Mouse (Mus musculus) neural tube, embryonic 14.5 days (tissue): ENCODE measurements at regions not wholly inside any gene's neighbourhood (a gene's known extent, or its start where the extent isn't known, plus 50 kb on each side); places are given as distances from the start of the nearest gene placed in this dataset.
A peak's percentile ranks its signal among the peaks of the same experiment; 100 is the strongest.
"Not testable (repeated sequence)": the region's sequence is repeated elsewhere in the genome, so short reads cannot be mapped to it uniquely, and the experiment has no call there.

Experiments
- ATAC-seq: fragments of 200-750 bp; cut with Nextera tagmentation; 2 replicates; pipeline ENCODE4 v1.8.0; 2017; ENCODE audit warnings: low read depth, mild to moderate bottlenecking, moderate TSS enrichment, moderate library complexity
- H3K27ac ChIP-seq: fragments of 300-500 bp; sonication (generic); 2 replicates; pipeline ENCODE4 v1.5.1; 2014; ENCODE audit warnings: low read depth, mild to moderate bottlenecking, control low read depth, low read length, moderate library complexity, mixed read lengths
- H3K27me3 ChIP-seq: fragments of 300-500 bp; sonication (generic); 2 replicates; pipeline ENCODE4 v1.6.1; 2014; ENCODE audit warnings: low read length; ENCODE audit not compliant: control insufficient read depth, insufficient read depth
- H3K36me3 ChIP-seq: fragments of 300-500 bp; sonication (generic); 2 replicates; pipeline ENCODE4 v1.6.1; 2014; ENCODE audit warnings: low read length, mixed read lengths; ENCODE audit not compliant: control insufficient read depth, insufficient read depth
- H3K4me1 ChIP-seq: fragments of 300-500 bp; sonication (generic); 2 replicates; pipeline ENCODE4 v1.6.1; 2014; ENCODE audit warnings: low read length; ENCODE audit not compliant: control insufficient read depth, insufficient read depth
- H3K4me2 ChIP-seq: fragments of 300-500 bp; sonication (generic); 2 replicates; pipeline ENCODE4 v1.6.1; 2014; ENCODE audit warnings: mild to moderate bottlenecking, low read depth, low read length, control low read depth
- H3K4me3 ChIP-seq: fragments of 300-500 bp; sonication (generic); 2 replicates; pipeline ENCODE4 v1.5.1; 2014; ENCODE audit warnings: low read depth, low read length, control low read depth, mixed read lengths
- H3K9ac ChIP-seq: fragments of 300-500 bp; sonication (generic); replicated peaks from 2 replicates; pipeline ENCODE4 v1.6.1; 2014; ENCODE audit warnings: low read depth, mild to moderate bottlenecking, control low read depth, low read length, mixed read lengths
- H3K9me3 ChIP-seq: fragments of 300-500 bp; sonication (generic); 2 replicates; pipeline ENCODE4 v1.6.1; 2016; ENCODE audit warnings: low read length; ENCODE audit not compliant: control insufficient read depth
- WGBS: fragments of 180-500 bp; shearing (Covaris S2); extraction: QIAGEN DNeasy Blood & Tissue Kit; methylation state at CpG from one replicate; pipeline ENCODE4 v1.1.7; 2014; 5-methylcytosine and 5-hydroxymethylcytosine counted together

DNA sequence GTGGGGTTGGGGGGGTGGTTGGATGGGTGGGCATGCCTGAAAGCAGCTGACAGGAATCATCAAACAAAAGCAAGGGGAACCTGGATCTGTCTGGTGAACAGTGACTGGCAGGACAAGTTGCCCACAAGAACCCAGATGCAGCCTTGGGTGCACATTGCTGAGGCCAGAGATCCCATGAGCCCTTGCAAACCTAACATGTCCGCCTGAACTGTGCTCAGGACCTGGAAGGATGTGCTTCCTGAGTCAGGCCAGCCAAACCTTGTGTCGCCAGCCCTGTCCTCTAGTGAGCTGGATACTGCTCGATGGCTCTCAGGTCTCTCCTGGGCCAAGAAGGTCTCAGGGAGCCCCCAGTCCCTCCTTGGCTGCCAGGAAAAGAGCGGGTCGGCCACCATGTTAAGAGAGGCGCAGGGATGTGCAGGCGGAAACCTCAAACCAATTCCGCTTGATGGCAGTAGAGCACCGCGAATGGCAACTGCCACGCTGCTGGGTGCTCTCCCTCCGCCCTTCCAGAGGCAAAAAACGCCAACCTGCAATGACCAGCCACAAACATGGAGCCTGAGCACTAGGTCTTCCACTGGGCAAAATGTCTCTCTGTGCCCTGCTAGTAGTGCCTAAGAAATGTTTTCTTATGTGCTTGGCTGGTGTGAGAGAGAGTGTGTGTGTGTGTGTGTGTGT lies 140.2 kb downstream of the Pls3 start:
- not testable (repeated sequence) for ATAC-seq, H3K4me1 ChIP-seq, H3K27ac ChIP-seq, H3K27me3 ChIP-seq, H3K9ac ChIP-seq, H3K36me3 ChIP-seq, H3K9me3 ChIP-seq, H3K4me2 ChIP-seq, H3K4me3 ChIP-seq
- 86% methylated on average over 11 of the region's 13 CpGs for WGBS

DNA sequence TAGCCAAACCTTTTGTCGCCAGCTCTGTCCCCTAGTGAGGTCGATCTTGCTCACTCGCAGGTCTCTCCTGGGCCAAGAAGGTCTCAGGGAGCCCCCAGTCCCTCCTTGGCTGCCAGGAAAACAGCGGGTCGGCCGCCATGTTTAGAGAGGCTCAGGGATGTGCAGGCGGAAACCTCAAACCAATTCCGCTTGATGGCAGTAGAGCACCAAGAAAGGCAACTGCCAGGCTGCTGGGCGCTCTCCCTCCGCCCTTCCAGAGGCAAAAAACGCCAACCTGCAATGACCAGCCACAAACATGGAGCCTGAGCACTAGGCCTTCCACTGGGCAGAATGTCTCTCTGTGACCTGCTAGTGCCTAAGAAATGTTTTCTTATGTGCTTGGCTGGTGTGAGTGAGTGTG lies 141.3 kb downstream of the Pls3 start:
- H3K4me1 ChIP-seq, H3K27ac ChIP-seq, ATAC-seq, H3K9me3 ChIP-seq, H3K27me3 ChIP-seq, H3K4me2 ChIP-seq, H3K9ac ChIP-seq, H3K4me3 ChIP-seq, H3K36me3 ChIP-seq: not testable (repeated sequence)
- WGBS: 70% methylated on average over 11 of the region's 11 CpGs

DNA sequence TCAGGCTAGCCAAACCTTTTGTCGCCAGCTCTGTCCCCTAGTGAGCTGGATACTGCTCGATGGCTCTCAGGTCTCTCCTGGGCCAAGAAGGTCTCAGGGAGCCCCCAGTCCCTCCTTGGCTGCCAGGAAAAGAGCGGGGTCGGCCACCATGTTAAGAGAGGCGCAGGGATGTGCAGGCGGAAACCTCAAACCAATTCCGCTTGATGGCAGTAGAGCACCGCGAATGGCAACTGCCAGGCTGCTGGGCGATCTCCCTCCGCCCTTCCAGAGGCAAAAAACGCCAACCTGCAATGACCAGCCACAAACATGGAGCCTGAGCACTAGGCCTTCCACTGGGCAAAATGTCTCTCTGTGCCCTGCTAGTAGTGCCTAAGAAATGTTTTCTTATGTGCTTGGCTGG lies 145.2 kb downstream of the Pls3 start:
- not testable (repeated sequence) for H3K36me3 ChIP-seq, H3K9ac ChIP-seq, H3K27ac ChIP-seq, ATAC-seq, H3K9me3 ChIP-seq, H3K27me3 ChIP-seq, H3K4me1 ChIP-seq, H3K4me3 ChIP-seq, H3K4me2 ChIP-seq
- 73% methylated on average over 8 of the region's 12 CpGs for WGBS

DNA sequence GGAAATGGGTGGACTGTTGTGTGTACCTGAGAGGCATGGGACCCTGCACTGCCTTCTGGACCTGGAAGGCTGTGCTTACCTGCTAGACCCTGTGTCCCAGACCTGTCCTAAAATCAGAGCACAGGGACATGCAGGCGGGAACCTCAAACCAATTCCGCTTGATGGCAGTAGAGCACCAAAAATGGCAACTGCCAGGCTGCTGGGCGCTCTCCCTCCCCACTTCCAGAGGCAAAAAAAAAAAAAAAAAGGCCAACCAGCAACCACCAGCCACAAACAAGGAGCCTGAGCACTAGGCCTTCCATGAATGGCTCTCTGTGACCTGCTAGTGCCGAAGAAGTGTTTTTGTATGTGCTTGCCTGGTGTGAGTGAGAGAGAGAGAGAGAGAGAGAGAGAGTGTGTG lies 146.5 kb downstream of the Pls3 start:
- no peak overlapping the region for H3K4me3 ChIP-seq
- H3K9ac ChIP-seq: no peak overlapping the region
- WGBS: 89% methylated on average over 4 of the region's 4 CpGs
- no peaks in the 10 kb centered on the region for H3K4me1 ChIP-seq
- ATAC-seq: no peak; the same call in 1 of the 2 replicates
- no peak overlapping the region for H3K27ac ChIP-seq
- no peaks in the 10 kb centered on the region for H3K27me3 ChIP-seq
- H3K9me3 ChIP-seq: no peaks in the 10 kb centered on the region
- H3K4me2 ChIP-seq: no peak overlapping the region
- H3K36me3 ChIP-seq: no peaks in the 10 kb centered on the region

DNA sequence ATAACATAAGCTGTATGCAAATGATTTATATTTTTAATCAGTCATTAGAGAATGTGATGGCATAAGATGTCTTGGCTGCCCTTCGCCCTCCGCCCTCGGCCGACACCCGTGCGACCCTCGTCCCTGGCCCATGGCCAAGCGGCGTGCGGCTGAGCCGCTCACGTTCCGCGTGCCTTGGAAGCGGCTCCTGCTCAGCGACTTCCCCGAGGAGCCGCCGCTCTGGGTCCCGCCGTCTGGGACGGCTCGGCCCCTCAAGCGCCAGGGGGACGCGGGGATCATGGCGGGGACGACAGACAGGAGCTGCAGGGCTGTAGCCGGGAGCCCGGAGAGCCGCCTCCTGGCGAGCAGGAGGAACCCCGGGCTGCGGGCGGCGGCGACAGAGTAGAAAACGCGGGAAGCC lies 145.5 kb upstream of the Rab39b start:
- H3K4me3 ChIP-seq, H3K9me3 ChIP-seq, H3K36me3 ChIP-seq, H3K4me2 ChIP-seq, ATAC-seq, H3K27me3 ChIP-seq, H3K9ac ChIP-seq, H3K4me1 ChIP-seq, H3K27ac ChIP-seq: not testable (repeated sequence)
- WGBS: 70% methylated on average over 25 of the region's 39 CpGs

DNA sequence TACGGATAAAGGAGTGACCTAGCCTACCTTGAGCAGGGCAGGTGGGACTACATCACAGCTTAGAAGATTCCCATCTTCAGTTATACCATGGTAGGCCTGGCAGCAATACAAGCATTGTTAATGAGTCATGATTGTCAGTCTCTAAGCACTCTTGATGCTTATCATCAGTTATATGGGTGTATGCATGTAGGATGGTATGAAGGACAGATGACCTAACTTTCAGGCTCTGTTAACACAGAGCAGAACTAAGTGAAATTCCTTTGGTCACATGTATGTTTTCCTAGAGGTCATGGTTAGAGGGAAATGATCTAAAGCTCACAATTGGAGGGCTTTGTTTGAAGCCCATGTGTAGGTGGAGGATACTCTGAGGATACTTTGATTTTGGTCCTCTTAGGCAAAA lies 121.9 kb upstream of the Rab39b start:
- Histone ChIP-seq H3K9ac (no peak overlapping the region), H3K9me3 (no peaks in the 10 kb centered on the region), H3K4me3 (no peak overlapping the region), H3K36me3 (no peaks in the 10 kb centered on the region), H3K27me3 (no peaks in the 10 kb centered on the region), H3K27ac (no peak overlapping the region), H3K4me2 (no peak overlapping the region), H3K4me1 (no peaks in the 10 kb centered on the region)
- 18% methylated on average over 1 of the region's 1 CpGs for WGBS
- ATAC-seq: no peak

DNA sequence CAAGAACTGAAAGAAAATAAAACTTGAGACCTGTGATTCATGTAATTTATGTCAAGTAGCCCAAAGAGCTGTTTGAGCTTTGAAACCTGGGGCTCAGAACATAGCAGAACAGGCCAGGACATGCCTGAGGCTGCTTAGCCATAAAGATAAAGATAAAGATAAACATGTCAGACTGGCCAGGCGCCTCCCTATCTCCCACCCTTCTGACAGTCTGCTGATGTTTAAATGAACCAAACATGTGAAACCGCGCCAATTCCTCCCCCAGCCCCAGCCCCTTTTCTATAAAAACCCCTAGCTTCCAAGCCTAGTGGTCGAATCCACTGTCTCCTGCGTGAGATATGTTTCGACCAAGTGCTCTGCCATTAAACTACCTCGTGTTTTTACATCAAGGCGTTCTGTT lies 97.2 kb upstream of the Rab39b start:
- not testable (repeated sequence) for H3K27me3 ChIP-seq, H3K4me2 ChIP-seq, H3K4me1 ChIP-seq, ATAC-seq, H3K9me3 ChIP-seq, H3K4me3 ChIP-seq, H3K36me3 ChIP-seq, H3K27ac ChIP-seq, H3K9ac ChIP-seq
- 97% methylated on average over 8 of the region's 8 CpGs for WGBS

DNA sequence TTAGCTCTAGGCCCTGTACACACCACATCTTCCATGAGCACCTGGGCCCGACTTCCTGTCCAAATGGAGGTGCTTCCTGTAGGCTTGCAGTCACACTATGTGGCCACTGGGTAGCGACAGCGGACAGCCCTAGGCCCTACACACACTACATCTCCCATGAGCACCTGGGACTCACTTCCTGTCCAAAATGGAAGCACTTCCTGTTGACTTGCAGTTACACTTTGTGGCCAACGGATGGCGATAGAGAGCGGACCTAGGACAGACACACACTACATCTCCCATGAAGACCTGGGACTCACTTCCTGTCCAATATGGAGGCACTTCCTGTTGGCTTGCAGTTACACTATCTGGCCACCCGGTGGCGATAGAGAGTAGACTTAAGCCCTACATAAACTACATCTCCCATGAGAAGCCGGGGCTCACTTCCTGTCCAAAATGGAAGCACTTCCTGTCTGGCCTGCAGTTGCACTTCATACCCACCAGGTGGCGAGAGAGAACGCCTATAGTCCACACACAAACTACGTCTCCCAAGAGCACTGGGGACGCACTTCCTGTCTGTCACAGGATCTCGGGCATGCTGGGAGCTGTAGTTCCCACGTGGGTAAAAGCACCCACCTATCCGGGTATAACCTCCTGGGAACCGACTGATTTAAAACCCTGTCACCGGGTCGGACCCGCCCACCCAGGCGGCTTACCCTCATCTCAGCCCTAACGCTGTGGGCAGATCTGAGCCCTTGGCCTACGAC lies 96.1 kb upstream of the Rab39b start:
- H3K9ac ChIP-seq: no peak overlapping the region
- ATAC-seq: peak; percentile 97
- H3K27me3 ChIP-seq: no peaks in the 10 kb centered on the region
- peak overlapping the region; percentile 20; the same call in 1 of the 2 replicates for H3K4me3 ChIP-seq
- no peaks in the 10 kb centered on the region for H3K9me3 ChIP-seq
- H3K36me3 ChIP-seq: no peaks in the 10 kb centered on the region
- H3K4me1 ChIP-seq: no peaks in the 10 kb centered on the region
- peak overlapping the region; percentile 29; the same call in 1 of the 2 replicates for H3K4me2 ChIP-seq
- H3K27ac ChIP-seq: no peak overlapping the region
- 8% methylated on average over 22 of the region's 23 CpGs for WGBS

DNA sequence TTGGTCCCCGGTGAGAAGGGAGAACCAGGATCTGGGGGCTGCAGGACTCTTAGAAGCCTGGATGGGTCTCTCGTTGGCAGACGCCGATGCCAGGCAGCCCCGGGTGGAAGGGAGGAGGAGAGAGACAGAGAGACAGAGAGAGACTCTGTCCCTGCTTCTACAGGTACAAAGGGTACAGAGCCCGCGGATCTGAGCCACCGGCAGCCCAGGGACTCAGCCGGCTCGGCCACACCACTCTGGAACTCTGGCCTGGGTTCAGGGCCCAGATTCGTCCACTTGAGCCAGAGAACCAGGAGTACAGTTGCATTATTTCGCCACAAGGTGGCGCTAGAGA lies 95.5 kb upstream of the Rab39b start:
- Histone ChIP-seq H3K9me3 (no peaks in the 10 kb centered on the region), H3K4me2 (peak overlapping the region; percentile 20; the same call in 1 of the 2 replicates), H3K9ac (peak overlapping the region; percentile 25; the same call in 1 of the 2 replicates), H3K4me1 (no peaks in the 10 kb centered on the region), H3K36me3 (no peaks in the 10 kb centered on the region), H3K4me3 (peak overlapping the region; percentile 12; the same call in 1 of the 2 replicates), H3K27me3 (no peaks in the 10 kb centered on the region), H3K27ac (no peak overlapping the region)
- WGBS: 51% methylated on average over 12 of the region's 13 CpGs
- ATAC-seq: no peak; the same call in 1 of the 2 replicates
